Mouse (Mus musculus): ENCODE data around the gene Scaper. TPM values are rescaled to one million over a fixed set of nuclear protein-coding genes. Genes with fewer than 3 reads are reported as not detected.
A peak's percentile ranks its signal among the peaks of the same experiment; 100 is the strongest.

Gene Scaper
- polyA plus RNA-seq, 1 experiment = 0.02 TPM

DNA sequence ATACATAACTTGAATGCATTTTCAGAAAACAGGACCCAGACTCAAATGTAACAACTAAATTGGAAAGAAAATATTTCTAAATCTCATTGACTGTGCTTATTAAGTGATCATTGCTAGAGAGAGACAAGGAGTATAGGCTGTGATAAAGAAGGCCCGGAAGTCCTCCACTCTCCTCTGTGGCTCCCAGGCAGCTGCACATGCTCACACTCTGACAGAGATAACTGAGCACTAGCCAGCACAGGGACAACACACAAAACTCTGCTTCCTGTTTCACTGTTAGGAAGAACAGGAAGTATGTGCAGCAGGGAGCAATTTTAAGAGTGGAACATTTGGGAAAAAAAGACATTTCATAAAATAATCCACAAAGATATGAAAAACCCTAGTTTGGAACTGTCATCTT is 382.9 kb downstream of the Scaper start:
- Histone ChIP-seq H3K27me3 (replicated peaks) (peaks cover 12% of the 10 kb centered on the region), H3K4me1 (peaks cover 6% of the 10 kb centered on the region), H3K4me3 (replicated peaks) (no peak overlapping the region), H3K36me3 (replicated peaks; ENCODE audit: low read length) (no peaks in the 10 kb centered on the region), H3K9me3 (no peaks in the 10 kb centered on the region)
- no peak for TF ChIP-seq FLI1 (IDR thresholded peaks at IDR 0.05; ENCODE audit: low read length)
- TF ChIP-seq GATA1 (IDR thresholded peaks at IDR 0.05; ENCODE audit: borderline replicate concordance, low read length) = no peak

DNA sequence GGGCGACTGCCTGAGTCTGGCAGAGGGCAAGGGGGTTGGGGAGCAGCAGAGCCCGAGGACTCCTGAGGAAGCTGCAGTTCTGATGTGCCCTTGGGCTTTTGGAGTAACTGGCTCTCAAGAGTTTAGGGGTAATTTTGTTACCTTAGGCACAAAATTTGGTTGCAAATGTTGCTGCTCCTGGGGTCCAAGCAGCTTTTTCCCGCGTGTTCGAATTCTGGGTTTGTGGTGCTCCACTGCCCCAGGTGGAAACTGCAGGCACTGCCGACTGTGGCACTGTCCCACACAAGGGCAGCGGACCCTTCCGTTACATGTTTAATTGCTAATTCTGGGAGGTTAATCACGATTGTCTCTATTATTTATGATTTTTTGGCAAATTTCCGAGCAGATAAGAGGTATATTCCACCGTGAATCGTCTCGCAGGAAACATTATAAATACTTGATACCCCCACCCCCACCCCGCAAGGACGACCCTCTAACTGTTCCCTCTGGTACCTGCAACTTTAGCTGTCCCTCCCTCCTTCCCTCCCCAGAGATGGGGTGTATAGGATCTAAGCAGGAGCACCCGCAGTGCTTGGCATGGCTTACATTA is 388.5 kb downstream of the Scaper start:
- peaks cover 10% of the 10 kb centered on the region; the same call in 1 of the 2 replicates for H3K9me3 ChIP-seq
- H3K36me3 ChIP-seq (replicated peaks; ENCODE audit: low read length) = no peaks in the 10 kb centered on the region
- TF ChIP-seq GATA1 (IDR thresholded peaks at IDR 0.05; ENCODE audit: borderline replicate concordance, low read length) (no peak), FLI1 (IDR thresholded peaks at IDR 0.05; ENCODE audit: low read length) (no peak)
- peaks cover 32% of the 10 kb centered on the region for H3K4me1 ChIP-seq
- peaks cover 62% of the 10 kb centered on the region for H3K27me3 ChIP-seq (replicated peaks)
- H3K4me3 ChIP-seq (replicated peaks) = peak overlapping the region; percentile 38

DNA sequence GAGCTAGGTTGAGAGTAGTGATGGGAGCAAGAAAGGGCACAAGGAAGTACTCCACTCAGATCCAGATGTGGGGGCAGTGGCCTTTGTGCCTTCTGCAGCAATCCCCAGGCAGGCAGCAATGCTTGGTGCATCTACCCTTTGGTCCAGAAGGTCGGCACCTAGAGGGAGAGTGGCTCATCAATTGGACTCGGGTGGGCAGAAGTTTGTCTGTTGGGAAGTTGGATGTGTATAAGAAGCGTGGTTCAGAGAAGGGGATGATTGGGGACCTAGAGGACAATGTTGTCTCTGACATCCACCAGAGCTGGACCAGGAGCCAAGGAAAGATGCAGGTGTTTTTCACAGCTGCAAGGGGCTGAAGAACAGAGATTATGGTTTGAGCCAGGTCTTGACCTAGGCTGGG is 389.0 kb downstream of the Scaper start:
- peaks cover 10% of the 10 kb centered on the region; the same call in 1 of the 2 replicates for H3K9me3 ChIP-seq
- no peak overlapping the region for H3K4me3 ChIP-seq (replicated peaks)
- peaks cover 38% of the 10 kb centered on the region for H3K4me1 ChIP-seq
- H3K27me3 ChIP-seq (replicated peaks) = peaks cover 68% of the 10 kb centered on the region
- TF ChIP-seq GATA1 (IDR thresholded peaks at IDR 0.05; ENCODE audit: borderline replicate concordance, low read length) (no peak), FLI1 (IDR thresholded peaks at IDR 0.05; ENCODE audit: low read length) (no peak)
- H3K36me3 ChIP-seq (replicated peaks; ENCODE audit: low read length) = no peaks in the 10 kb centered on the region

DNA sequence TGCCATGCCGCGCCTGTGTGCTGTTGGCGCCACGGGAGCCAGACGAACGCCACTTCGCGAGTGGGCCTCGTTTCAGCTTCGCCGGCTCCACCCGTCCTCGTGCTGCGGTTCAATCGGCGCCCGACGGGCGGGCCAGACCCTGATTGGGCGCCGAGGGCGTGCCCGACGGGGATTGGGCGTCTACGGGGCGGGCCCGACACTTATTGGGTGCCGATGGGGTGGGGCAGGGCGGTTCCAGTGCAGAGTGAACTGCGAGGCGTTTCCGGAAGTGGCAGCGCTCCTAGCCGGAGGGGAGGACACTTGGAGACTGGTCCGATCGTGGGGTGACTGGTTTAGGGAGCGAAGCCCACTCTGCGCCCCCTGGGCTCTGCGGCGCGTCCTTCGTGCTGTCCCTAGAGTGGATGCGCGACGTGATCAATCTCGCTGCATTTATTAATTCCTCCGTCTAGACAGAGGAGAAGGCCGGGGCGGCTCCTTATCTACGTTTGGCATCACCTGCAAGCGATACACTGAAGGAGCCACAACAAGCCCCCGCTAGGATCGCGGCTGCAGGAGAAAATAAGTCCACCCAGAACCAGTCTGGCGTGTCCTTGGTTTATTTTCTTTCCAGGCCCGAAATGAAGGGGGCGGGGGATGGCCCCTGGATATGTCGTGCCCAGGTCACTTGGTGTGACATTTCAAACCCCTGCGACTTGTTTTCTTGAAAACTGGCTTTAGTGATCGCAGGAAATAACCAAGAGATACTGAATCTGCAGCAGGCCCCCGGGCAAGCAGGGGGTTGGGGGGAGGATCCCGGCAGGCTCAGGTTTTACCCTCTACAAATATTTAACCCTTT is 391.5 kb downstream of the Scaper start:
- H3K9me3 ChIP-seq = peaks cover 10% of the 10 kb centered on the region; the same call in 1 of the 2 replicates
- TF ChIP-seq FLI1 (IDR thresholded peaks at IDR 0.05; ENCODE audit: low read length) (no peak), GATA1 (IDR thresholded peaks at IDR 0.05; ENCODE audit: borderline replicate concordance, low read length) (no peak)
- peaks cover 61% of the 10 kb centered on the region for H3K4me1 ChIP-seq
- H3K27me3 ChIP-seq (replicated peaks) = peaks cover 88% of the 10 kb centered on the region
- no peaks in the 10 kb centered on the region for H3K36me3 ChIP-seq (replicated peaks; ENCODE audit: low read length)
- peak overlapping the region; percentile 88 for H3K4me3 ChIP-seq (replicated peaks)

DNA sequence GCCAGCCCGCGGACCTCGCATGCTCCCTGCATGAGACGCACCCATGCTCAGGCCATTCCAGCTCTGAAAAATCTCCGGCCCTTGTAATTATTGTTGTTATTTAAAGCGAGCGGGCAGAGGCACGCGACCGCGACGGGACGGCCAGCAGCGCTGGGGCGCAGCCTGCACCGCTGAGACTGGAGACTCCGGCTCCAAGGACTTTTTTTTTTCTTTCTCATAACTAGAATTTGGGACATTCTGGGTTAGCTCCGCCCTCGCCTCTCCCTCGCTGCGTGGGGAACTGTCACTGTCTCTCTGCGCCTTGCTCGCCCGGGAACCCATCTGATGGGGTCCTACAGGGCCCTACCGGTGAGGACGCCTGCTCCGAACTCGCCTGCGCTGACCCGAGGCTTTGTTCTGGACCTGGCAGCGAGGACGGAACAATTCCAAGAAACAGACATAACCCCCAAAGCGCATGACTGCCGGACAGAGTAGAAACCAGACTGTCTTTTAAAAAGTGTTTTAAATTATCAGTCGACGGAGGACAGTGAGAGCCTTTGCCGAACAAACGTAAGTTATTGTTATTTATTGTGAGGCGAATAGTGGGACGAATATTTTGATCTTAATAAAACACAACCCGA is 392.3 kb downstream of the Scaper start:
- Histone ChIP-seq H3K36me3 (replicated peaks; ENCODE audit: low read length) (no peaks in the 10 kb centered on the region), H3K27me3 (replicated peaks) (peaks cover 95% of the 10 kb centered on the region), H3K4me3 (replicated peaks) (peak overlapping the region; percentile 88), H3K9me3 (peaks cover 10% of the 10 kb centered on the region; the same call in 1 of the 2 replicates), H3K4me1 (peaks cover 68% of the 10 kb centered on the region)
- TF ChIP-seq GATA1 (IDR thresholded peaks at IDR 0.05; ENCODE audit: borderline replicate concordance, low read length) (no peak), FLI1 (IDR thresholded peaks at IDR 0.05; ENCODE audit: low read length) (no peak)

DNA sequence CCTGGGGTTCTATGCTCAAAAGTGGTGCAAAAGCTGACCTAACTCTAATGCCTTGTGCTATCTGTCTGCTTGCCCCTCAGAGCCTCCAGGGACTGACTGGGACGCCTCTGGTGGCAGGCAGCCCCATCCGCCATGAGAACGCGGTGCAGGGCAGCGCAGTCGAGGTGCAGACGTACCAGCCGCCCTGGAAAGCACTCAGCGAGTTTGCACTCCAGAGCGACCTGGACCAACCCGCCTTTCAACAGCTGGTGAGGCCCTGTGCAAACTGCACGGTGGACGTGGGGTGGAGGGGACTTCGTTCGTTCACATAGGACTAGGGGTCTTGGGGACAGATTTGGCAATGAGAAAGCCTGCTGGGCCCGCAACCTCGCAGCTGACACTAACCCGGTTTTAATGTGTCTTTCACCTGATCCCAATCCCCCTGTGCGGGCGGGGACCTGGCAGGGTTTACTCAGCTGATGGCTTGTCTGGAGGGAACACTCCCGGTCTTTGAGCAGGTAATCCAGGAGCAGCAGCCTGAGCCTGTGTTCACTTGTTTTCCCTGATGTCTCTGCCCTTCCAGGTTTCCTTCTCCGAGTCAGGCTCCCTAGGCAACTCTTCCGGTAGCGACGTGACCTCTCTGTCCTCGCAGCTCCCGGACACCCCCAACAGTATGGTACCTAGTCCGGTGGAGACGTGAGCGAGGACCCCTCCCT is 392.9 kb downstream of the Scaper start:
- Histone ChIP-seq H3K27me3 (replicated peaks) (peaks cover 99% of the 10 kb centered on the region), H3K4me1 (peaks cover 74% of the 10 kb centered on the region), H3K9me3 (peaks cover 10% of the 10 kb centered on the region; the same call in 1 of the 2 replicates), H3K36me3 (replicated peaks; ENCODE audit: low read length) (no peaks in the 10 kb centered on the region), H3K4me3 (replicated peaks) (peak overlapping the region; percentile 85)
- TF ChIP-seq GATA1 (IDR thresholded peaks at IDR 0.05; ENCODE audit: borderline replicate concordance, low read length) (no peak), FLI1 (IDR thresholded peaks at IDR 0.05; ENCODE audit: low read length) (no peak)

DNA sequence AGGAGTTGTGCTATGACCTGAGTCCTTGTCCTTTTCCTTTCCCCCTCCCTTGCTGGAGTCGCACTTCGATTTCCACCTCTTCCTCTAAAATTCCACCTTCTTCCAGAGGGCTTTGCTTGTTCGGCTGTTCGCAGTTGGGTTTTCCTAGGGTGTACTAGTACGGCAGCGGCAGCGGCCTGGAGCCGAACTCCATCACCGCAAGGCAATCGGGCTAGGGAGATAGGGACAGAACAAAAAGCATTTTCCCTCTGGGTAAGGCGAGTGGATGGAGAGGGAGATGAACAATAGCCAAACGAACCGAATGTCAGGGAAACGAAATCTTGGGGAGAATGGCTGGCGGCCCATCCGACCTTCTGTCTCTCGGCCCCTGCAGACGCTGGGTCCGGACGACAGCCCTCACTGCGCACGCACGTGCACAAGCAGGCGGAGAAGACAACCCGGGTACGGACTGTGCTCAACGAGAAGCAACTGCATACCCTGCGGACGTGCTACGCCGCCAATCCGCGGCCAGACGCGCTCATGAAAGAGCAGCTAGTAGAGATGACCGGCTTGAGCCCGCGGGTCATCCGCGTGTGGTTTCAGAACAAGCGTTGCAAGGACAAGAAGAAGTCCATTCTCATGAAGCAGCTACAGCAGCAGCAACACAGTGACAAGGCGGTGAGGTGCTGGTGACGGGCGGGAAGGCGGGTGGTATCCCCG is 394.1 kb downstream of the Scaper start:
- Histone ChIP-seq H3K4me3 (replicated peaks) (peak overlapping the region; percentile 85), H3K9me3 (peaks cover 16% of the 10 kb centered on the region; the same call in 1 of the 2 replicates), H3K36me3 (replicated peaks; ENCODE audit: low read length) (no peaks in the 10 kb centered on the region), H3K27me3 (replicated peaks) (peaks cover 100% of the 10 kb centered on the region), H3K4me1 (peaks cover 74% of the 10 kb centered on the region)
- TF ChIP-seq GATA1 (IDR thresholded peaks at IDR 0.05; ENCODE audit: borderline replicate concordance, low read length) (no peak), FLI1 (IDR thresholded peaks at IDR 0.05; ENCODE audit: low read length) (no peak)

DNA sequence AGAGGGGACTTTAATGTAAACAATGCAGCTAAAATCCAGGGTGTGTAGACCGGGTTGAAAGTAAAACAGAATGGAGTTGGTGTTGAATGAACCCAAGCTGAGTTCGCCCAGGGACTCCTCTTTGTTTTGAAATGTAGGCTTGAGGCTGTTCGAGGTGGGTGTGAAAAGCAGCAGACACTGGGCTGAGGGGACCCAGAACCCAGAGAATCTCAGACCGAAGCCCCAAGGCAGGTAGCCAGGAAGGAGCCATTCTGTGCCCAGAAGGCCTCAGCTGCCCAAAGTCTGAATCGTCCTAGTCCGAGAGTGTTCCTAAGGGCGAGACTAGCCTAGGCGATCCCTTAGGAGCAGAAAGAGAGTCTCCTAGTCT is 394.6 kb downstream of the Scaper start:
- H3K27me3 ChIP-seq (replicated peaks) = peaks cover 100% of the 10 kb centered on the region
- H3K9me3 ChIP-seq = peaks cover 16% of the 10 kb centered on the region; the same call in 1 of the 2 replicates
- TF ChIP-seq GATA1 (IDR thresholded peaks at IDR 0.05; ENCODE audit: borderline replicate concordance, low read length) (no peak), FLI1 (IDR thresholded peaks at IDR 0.05; ENCODE audit: low read length) (no peak)
- peaks cover 78% of the 10 kb centered on the region for H3K4me1 ChIP-seq
- peak overlapping the region; percentile 39 for H3K4me3 ChIP-seq (replicated peaks)
- H3K36me3 ChIP-seq (replicated peaks; ENCODE audit: low read length) = no peaks in the 10 kb centered on the region
